Mouse (Mus musculus): ENCODE results near the gene Dido1.

Gene Dido1

GRCm38 (mm10) chr2:180709923-180710272 is at the start of gene Dido1, which contains the start of gene Gid8:
Gene Dido1, minus strand, starts transcription at chr2:180709999.
Gene Gid8, plus strand, starts transcription at chr2:180710117.
- in situ Hi-C loops (cut with MboI): no loop called here

GRCm38 (mm10) chr2:180758513-180759263 is 48.9 kb upstream of the Dido1 start:
- in situ Hi-C loops (cut with MboI): no loop called here

- in situ Hi-C loops (cut with MboI): no loop called here
These were observed 47.0 kb upstream of the Dido1 start for GRCm38 (mm10) chr2:180756786-180757185.

GRCm38 (mm10) chr2:180755896-180756295 is 46.1 kb upstream of the Dido1 start:
- in situ Hi-C loops (cut with MboI): no loop called here

- in situ Hi-C loops (cut with MboI): no loop called here
These were observed 45.3 kb upstream of the Dido1 start for GRCm38 (mm10) chr2:180754976-180755688.

- in situ Hi-C loops (cut with MboI): no loop called here
These were observed 39.1 kb upstream of the Dido1 start for GRCm38 (mm10) chr2:180748904-180749303.

- in situ Hi-C loops (cut with MboI): no loop called here
These were observed 36.9 kb upstream of the Dido1 start for GRCm38 (mm10) chr2:180746569-180747192.

GRCm38 (mm10) chr2:180745248-180745927 is 35.6 kb upstream of the Dido1 start:
- in situ Hi-C loops (cut with MboI): no loop called here

GRCm38 (mm10) chr2:180743321-180743720 is 33.5 kb upstream of the Dido1 start:
- in situ Hi-C loops (cut with MboI): no loop called here

- in situ Hi-C loops (cut with MboI): no loop called here
These were observed 33.0 kb upstream of the Dido1 start for GRCm38 (mm10) chr2:180742820-180743219.

GRCm38 (mm10) chr2:180741421-180741820 is 31.6 kb upstream of the Dido1 start:
- in situ Hi-C loops (cut with MboI): no loop called here

- in situ Hi-C loops (cut with MboI): no loop called here
These were observed 30.6 kb upstream of the Dido1 start for GRCm38 (mm10) chr2:180740349-180740748.

- in situ Hi-C loops (cut with MboI): no loop called here
These were observed 28.2 kb upstream of the Dido1 start for GRCm38 (mm10) chr2:180737984-180738383.

GRCm38 (mm10) chr2:180735232-180735631 is 25.4 kb upstream of the Dido1 start:
- in situ Hi-C loops (cut with MboI): no loop called here

GRCm38 (mm10) chr2:180731984-180732383 is 22.2 kb upstream of the Dido1 start:
- in situ Hi-C loops (cut with MboI): no loop called here

GRCm38 (mm10) chr2:180731036-180731435 is 21.2 kb upstream of the Dido1 start:
- in situ Hi-C loops (cut with MboI): no loop called here

GRCm38 (mm10) chr2:180727613-180728021 is 17.8 kb upstream of the Dido1 start:
- in situ Hi-C loops (cut with MboI): no loop called here

GRCm38 (mm10) chr2:180726658-180727442 is 17.1 kb upstream of the Dido1 start:
- in situ Hi-C loops (cut with MboI): no loop called here

GRCm38 (mm10) chr2:180725856-180726629 is 16.2 kb upstream of the Dido1 start:
- in situ Hi-C loops (cut with MboI): no loop called here

- in situ Hi-C loops (cut with MboI): no loop called here
These were observed 15.6 kb upstream of the Dido1 start for GRCm38 (mm10) chr2:180725414-180725778.

Data from mature B cell (primary cell).